Mouse (Mus musculus) layer of hippocampus, adult 9-11 months (tissue): ENCODE data around the gene Rec8.

ENCODE experiments used
- DNase-seq: peaks from one replicate; pipeline ENCODE4 v3.0.0; 2022

Rec8 gene

DNA sequence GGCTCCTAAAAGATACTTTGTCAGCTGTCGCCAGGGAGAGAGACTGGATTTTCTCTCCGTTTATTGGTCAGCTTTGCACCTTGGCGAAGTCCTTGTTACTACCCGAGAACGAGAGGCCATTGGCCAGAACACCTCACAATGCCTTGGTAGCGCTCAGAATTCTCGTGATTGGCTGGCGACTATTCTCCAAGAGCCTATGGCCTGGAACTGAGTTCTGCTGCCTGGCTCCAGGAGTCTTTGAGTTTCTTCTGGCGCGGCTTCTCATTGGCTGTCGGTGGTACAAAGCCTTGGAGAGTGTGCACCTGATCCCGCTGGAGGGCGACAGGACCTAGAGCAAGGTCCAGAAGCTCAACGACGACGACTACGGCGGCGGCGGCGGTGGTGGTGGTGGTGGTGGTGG, at the start of gene Rec8:
TSS of gene Rec8 (plus strand) at position 216 of the 400 bp plus-strand sequence.
- no peak for DNase-seq

DNA sequence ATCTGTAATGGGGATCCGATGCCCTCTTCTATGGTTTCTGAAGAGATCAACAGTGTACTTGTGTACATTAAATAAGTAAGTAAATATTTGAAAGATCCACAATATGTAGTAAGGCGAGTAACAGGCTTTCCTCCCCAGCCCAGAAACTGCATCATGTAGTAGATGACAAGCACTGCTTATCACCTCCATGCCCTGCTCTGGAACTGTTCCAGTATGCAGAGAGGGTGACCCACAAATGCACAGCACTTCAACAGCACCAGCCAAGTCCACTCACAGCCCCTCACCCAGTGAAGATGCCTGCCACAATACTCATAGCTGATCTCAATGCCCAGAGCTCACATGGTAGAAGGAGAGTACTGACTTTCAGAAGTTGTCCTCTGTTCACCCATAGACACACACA, 47.2 kb upstream of the Rec8 start:
- DNase-seq: no peak

DNA sequence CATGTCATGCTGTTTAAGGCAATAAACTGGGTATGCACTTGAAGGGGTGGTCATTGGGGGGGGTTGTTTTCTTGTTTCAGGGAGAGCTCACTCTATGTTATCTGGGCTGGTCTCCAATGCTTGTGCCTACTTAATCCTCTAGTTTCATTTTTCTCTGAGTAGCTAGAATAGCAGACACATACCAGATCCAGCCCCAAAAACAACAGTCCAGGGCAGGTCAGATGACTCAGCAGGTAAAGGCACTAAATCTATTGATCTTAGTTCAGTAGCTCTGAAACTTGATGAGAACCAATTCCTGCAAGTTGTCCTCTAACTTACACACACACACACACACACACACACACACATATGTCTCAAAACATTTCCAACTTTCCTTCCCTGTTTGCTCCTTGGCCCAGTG, 46.1 kb upstream of the Rec8 start:
- DNase-seq: no peak

DNA sequence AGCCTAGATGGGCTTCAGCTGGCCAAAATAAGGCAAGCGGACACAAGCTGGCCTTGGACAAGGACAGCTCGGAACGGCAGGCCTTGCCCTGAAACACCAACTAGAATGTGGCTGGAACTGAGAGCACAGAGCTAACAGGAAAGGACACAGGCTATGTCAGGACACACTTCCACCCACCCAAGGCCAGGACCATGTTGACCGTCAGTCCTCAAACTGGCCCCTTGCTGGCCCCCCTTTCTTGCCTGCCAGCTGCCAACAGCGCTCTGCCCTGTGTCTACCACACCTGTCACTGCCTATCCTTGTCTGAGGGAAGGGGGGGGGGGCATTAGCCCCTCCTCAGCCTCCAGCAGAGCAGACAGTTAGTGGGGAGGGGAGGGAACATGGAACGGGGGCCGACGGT, 42.5 kb upstream of the Rec8 start, which contains the start of gene Fitm1:
TSS of gene Fitm1 (plus strand) at position 316 of the 400 bp plus-strand sequence.
- DNase-seq: no peak

DNA sequence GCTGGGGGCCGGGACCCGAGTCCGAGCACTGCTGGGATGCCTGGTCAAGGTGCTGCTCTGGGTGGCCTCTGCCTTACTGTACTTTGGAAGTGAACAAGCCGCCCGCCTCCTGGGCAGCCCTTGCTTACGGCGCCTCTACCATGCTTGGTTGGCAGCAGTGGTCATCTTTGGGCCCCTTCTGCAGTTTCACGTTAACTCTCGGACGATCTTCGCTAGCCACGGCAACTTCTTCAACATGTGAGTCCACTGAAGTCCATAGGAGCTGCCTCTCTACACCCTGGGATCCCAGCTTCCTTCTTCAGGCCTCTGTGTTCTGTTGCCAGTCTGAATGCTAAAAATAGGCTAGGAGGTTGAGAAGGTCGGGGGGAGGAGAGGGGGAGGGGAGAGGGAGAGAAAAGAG, 42.1 kb upstream of the Rec8 start:
- DNase-seq: no peak

DNA sequence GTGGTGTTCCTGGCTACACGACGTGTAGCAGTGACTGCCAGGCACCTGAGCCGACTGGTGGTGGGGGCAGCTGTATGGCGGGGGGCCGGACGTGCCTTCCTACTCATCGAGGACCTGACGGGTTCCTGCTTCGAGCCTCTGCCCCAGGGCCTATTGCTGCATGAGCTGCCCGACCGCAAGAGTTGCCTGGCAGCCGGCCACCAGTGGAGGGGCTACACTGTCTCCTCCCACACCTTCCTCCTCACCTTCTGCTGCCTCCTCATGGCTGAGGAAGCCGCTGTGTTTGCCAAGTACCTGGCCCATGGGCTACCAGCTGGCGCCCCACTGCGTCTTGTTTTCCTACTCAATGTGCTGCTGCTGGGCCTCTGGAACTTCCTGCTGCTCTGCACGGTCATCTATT, 41.5 kb upstream of the Rec8 start:
- peak; percentile 68 for DNase-seq

DNA sequence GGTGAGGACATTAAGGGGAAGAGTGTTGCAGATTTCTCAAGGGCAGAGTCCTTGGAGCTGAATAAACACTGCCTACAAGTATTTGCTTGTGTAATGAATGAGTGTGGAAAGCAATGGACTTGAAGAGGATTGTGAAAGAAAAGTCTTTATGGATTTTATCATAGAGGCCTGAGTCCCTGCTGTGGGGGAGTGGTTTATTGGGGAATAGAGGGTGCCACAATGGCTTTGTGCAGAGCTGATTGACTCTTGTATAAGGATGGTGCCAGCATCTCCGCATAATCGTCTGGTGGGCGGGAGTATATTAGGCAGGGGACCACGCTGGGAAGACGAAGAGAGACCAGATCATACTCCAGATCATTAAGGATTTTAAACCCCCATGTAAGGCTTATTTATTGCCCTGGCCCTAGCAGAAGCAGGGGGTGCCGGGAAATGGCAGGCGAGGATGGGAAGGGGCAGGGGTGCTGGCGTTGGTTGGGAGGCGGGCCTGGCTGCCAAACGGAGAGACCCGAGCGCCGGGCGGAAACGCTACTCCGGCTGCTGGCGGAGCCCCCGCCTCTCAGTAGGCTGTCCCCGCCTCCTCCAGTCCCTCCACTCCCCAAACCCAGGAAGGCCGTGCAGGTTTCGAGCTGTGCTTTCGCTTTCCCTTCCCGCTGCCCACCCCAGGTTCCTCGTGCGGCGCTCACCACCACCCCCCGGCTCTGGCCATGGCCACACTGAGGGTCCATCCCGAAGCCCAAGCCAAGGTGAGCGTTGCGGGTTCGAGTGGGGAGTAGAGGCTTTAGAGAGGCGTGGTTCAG, 39.8 kb upstream of the Rec8 start, which contains the start of gene Psme1:
TSS of gene Psme1 (plus strand) at position 253 of the 797 bp plus-strand sequence.
- peak; percentile 84 for DNase-seq

DNA sequence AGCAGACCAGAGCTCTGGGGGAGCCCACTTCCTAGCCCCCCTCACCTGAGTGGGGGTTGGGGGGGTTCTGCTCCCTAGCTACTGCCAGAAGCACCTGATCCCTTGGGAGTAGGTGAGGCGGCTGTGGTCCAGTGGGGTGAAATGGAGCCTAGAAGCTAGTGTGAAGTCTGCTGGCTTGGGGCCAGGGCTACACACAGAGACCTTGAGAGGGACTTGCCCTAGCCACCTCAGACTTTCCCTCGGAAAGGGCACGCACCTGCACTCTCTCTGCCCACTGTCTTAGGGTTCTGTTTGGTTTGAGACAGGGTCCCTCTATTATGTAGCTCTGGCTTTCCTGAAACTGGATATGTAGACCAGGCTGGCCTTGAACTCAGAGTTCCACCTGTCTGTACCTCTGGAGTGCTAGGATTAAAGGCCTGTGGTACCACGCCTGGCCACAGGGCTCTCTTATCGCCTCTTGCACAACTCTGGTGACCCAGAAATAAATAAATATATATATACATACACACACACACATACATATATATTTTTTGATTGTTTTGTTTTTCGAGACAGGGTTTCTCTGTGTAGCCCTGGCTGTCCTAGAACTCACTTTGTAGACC, 39.1 kb upstream of the Rec8 start:
- no peak for DNase-seq

DNA sequence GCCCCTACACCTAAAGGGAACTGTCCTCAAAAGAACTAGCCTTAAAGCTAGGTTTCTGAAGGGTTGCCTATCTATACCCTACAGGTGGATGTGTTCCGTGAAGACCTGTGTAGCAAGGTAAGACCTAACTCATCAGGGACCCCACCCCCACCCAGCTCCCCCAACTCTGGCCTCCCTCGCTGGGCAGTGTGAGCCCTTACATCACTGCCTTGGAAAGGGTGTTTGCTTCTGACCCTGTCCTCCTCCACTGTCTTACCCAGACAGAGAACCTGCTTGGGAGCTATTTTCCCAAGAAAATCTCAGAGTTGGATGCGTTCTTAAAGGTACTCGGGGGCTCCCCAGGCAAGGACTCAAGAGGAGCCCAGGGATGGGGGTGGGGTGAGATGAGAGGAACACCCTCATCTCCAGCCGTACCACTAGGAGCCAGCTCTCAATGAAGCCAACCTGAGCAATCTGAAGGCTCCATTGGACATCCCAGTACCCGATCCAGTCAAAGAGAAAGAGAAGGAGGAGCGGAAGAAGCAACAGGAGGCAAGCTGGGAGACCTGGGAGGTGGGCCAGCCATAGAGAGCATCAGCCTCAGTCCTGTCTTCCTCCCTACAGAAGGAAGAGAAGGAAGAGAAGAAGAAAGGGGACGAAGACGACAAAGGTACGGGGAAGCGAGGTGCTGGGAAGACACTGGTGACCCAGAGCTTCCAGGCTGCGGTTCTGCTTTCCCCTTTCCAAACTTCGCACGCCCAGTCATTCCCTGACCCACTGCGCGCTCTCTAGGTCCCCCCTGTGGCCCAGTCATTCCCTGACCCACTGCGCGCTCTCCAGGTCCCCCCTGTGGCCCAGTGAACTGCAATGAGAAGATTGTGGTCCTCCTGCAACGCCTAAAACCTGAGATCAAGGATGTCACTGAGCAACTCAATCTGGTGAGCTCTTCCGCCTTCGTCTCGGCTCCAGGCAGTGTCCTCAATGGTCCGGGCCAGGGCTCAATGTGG, 38.0 kb upstream of the Rec8 start:
- no peak for DNase-seq

DNA sequence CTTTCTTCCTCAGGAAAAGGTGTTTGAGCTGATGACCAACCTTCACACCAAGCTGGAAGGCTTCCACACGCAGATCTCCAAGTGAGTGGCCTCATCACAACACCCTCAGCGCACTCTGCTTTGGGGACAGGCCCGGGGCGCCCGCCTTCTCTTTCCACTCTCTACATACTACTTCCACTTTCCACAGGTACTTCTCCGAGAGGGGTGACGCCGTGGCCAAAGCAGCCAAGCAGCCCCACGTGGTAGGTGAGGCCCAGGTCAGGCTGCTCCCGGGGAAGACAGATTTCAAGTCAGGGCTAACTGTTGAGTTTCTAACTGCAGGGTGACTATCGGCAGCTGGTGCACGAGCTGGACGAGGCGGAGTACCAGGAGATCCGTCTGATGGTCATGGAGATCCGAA, 37.1 kb upstream of the Rec8 start:
- no peak for DNase-seq

DNA sequence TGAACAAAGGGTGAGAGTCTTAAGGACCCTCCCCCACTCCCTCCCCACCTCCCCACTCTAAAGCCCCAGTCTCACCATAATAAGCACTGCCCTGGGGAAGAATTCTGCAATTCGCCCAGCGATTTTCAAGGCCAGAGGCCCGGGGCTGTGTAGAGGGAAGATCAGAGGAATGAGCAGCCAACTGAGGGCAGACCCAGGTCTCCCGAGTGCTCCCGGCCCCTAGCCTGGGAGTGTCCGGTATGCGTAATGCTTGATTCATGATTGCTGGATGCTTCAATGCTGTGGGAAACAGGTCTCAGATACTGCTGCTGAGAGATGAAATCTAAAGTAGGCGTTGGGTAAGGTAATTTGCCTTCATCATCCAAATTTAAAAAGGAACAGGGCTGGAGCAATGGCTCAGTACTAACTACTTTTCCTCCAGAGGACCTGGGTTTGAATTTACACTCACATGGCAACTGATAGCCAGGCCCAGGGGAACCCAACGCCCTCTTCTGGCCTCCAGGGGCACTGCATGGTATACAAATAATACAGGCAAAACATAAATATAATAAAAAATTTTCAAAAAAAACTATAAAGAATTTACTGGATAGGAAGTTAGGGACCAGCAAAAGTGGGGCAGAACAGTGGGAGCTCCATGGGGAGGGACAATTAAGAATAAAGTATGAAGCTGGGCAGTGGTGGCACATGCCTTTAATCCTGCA, 35.7 kb upstream of the Rec8 start:
- no peak for DNase-seq

DNA sequence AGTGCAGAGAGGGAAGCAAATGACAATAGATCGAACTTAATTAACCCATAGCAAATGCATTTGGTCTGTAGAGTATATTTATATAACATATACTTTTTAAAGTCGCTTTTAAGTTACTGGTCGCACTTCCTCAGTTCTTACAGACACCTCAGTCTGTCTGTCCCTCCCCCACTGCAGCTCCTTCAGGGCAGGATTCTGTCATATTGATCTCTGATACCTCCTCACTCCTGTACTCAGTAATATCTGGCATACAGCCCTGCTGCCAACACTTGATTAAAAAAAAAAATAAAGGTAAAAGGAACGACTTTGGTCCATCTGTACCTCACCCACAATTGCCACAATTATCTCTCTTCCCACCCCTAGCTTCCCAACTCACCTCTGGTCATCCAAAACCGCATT, 33.5 kb upstream of the Rec8 start:
- DNase-seq: no peak

DNA sequence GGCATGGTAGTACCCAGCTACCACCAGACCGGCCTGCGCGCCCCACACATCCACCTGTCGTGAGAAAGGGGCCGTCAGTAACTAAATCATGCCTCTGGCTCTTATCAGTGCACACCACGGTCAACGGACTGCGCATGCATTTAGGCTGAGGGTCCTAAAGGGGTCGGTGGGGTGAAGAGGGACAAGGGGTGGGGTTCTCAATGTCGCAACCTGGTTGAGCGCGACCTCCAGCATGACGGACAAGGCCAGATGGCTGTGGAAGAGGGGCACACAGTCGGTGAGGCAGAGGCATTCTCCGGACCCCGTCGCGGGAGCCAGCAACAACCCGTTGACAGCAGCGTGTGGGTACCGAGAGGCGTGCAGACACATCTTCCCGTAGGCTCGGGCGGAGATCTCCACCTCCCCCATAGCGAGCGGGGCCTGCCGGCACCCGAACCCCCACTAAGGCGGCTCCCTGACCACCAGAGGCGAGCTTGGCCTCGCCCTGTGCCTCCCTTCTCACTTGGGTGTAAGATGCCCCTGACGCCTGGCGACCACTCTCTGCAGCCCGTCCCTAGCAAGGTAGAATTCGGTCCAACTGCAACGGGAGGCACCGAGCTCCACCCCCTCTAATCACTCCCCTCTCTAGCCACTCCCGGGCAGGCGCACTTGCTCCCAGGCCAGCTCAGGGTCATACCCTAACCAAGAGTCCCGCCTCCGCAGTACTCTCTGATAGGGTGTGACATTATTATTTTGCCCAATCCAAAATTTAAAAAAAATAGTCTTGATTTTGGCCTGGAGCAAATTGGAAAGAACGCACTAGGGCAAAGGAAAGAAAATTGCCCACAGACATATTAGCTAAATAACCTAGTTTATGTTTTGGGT, 32.9 kb upstream of the Rec8 start, which contains the start of gene Emc9:
TSS of gene Emc9 (minus strand) at position 601 of the 864 bp plus-strand sequence.
- peak; percentile 74 for DNase-seq

DNA sequence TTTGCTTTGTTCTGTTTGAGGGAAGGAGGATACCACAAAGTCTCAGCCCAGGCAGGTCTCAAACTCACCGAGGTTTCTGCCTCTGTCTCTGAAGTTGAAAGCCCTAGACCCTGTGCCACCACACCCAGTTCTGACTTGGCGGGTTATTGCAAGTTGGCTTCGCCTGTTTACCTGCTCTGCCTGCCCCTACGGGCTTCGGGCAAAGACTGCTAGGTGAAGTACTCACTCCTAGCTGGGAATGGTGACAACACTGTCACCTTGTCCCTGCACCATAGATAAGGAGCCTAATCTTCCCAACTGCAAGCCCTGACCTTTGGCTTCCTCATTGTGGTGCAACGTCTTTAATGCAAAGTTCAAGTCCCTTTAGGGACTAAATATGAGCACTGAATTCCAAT, 32.3 kb upstream of the Rec8 start:
- DNase-seq: no peak

DNA sequence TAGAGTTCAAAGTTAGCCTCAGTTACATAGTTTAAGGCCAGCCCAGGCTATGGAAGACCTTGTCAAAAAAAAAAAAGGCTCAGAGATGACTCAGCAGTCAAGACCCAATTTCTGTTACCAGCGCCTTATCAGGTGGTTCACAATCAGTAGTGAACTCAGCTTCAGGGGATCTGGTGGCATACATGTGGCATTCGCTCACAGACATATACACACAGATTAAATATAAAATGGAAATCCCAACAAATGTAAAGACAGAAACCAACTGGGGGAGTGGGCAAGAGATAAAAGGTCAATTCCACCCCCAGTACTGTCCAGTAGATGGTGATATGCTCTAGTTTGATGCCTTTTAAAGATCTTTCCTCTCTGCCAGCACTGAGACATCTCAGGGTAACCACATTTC, 31.7 kb upstream of the Rec8 start:
- no peak for DNase-seq

DNA sequence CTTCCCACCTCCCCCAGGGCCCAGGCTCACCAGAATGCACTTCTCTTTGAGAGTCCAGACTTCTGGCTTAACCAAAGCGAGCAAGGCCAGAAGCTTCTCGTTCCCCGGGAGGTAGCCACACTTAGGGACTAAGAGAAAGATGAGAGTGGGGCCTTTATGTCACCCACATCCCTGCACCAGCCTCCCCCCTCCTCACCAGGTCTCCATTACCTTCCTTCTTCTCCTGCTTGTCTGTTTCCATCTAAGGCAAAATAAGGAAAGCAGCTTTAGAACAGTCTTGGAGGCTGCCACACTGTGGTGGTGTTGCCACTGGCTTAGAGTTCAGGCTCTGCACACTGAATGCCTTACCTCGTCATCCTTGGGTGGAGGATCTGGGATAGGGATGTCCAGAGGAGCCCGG, 28.6 kb upstream of the Rec8 start:
- no peak for DNase-seq

DNA sequence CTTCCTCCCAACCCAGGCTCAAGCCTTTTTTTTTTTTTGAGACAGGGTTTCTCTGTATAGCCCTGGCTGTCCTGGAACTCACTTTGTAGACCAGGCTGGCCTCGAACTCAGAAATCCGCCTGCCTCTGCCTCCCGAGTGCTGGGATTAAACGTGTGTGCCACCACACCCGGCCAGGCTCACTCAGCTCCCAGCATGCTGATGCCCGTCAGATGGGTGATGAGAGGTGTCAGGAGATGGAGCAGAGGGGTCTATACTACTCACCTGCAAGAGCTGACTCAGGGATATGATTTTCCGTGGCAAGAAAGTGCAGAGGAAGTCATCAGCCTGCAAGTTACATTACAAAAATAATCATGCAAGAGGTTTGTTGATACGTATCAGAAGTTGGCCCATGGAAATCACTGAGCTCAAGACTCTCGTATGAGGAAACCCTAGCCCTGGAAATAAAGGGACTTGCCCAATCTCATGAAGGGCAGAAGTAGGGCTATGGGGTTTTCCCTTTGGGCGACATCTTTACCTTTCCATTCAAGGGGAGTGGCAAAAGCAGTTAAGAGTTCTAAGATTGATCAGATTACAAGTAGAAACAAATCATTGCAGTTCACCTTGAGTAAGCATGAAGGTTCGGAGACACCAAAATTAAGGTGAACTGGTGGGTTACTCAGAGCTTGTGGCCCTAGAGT, 27.9 kb upstream of the Rec8 start:
- DNase-seq: no peak

DNA sequence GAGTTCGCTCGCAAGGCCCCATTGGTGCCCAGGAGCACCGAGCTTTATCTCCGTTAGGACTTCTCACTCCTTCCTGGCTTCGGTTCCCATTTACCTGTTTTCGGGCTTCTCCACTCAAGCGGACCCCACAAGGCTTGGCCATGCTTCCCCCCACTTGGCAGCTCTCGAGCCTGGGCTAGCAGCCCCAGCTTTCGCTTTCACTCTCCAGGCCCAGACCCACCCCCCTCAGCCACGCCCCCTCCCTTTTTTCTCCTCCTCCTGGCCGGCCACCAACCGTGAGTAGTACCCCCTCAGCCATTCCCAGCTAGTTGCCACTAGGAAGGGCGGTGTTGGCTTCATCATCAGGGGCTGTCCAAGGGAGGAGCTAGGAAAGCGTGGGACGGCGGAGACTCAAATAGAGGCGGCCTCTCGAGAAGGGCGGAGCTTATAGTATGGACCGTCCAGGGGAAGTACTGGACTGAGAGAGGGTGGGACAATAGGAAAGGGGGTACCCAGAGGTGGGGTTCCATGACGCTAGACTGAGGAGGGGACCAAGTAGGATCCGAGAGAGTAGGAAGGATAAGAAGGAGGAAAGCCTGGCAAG, 27.0 kb upstream of the Rec8 start, which contains the start of gene Psme2:
TSS of gene Psme2 (minus strand) at position 366 of the 583 bp plus-strand sequence.
- DNase-seq: peak; percentile 98

DNA sequence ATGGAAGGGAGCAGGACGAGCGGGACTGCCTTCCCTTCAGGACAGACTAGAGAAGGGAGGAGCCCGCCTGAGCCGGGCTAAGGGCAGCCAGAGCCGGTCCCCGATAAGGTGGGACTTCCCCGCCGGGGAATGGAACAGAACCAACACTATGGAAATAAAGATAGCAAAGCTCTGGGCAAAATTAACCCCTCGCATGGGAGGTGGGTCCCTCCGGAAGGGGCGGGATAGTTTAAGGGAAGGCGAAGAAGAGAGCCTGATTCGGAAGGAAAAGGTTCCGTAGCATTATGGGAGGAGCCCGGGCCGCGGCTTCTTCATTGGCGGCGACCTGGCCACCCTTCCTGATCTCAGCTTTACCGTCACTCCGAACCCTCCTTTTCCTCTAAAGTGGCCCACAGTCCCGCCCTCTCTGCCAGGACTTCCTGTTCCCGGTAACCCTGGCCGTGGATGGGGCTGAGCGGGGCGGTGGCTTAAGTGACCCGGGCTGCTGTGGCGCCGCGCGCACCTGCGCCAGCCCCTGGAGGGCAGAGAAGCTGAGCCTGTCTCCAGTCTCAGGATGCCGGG, 26.4 kb upstream of the Rec8 start, which contains the start of gene Rnf31:
TSS of gene Rnf31 (plus strand) at position 378 of the 561 bp plus-strand sequence.
- DNase-seq: peak; percentile 96

DNA sequence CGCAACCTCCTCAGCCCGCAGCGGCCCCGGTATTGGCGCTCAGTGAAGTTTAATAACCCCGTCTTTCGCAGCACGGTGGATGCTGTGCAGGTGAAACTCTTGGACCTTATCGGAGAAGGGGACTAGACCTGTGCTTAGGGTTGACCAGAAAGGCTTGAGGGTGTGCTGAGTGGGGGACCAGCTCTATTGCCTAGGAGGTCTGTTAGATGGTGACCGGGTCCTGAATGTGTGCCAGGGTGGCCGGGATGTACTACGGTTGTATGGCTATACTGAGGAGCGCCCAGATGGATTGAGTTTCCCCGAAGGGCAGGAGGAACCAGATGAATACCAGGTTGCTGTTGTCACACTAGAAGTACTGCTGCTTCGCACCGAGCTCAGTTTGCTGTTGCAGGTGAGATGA, 25.6 kb upstream of the Rec8 start:
- DNase-seq: no peak
